Mouse (Mus musculus) stomach, embryonic 16.5 days (tissue): ENCODE data around the gene Fkbp5. TPM values are rescaled to one million over a fixed set of nuclear protein-coding genes. Genes with fewer than 3 reads are reported as not detected.
"Not testable (repeated sequence)": the region's sequence is repeated elsewhere in the genome, so short reads cannot be mapped to it uniquely, and the experiment has no call there.

Source experiments
- ATAC-seq: fragments of 200-750 bp; cut with Nextera tagmentation; 2 replicates; pipeline ENCODE4 v1.8.0; 2017; ENCODE audit warnings: moderate number of reproducible peaks, moderate TSS enrichment; ENCODE audit not compliant: insufficient read depth, low FRiP score
- H3K27ac ChIP-seq: fragments of 300-500 bp; sonication (generic); 2 replicates; pipeline ENCODE4 v1.5.1; 2014; ENCODE audit warnings: low read length
- H3K27me3 ChIP-seq: fragments of 300-500 bp; sonication (generic); 2 replicates; pipeline ENCODE4 v1.6.1; 2014; ENCODE audit warnings: low read length, control low read depth, mixed read lengths; ENCODE audit not compliant: control insufficient read depth, insufficient read depth
- H3K36me3 ChIP-seq: fragments of 300-500 bp; sonication (generic); 2 replicates; pipeline ENCODE4 v1.6.1; 2014; ENCODE audit warnings: low read length; ENCODE audit not compliant: control insufficient read depth, insufficient read depth
- H3K4me1 ChIP-seq: fragments of 300-500 bp; sonication (generic); 2 replicates; pipeline ENCODE4 v1.6.1; 2014; ENCODE audit warnings: low read length, control low read depth, mixed read lengths; ENCODE audit not compliant: control insufficient read depth, insufficient read depth
- H3K4me2 ChIP-seq: fragments of 300-500 bp; sonication (generic); 2 replicates; pipeline ENCODE4 v1.6.1; 2014; ENCODE audit warnings: low read depth, low read length, mixed read lengths
- H3K4me3 ChIP-seq: fragments of 300-500 bp; sonication (generic); replicated peaks from 2 replicates; pipeline ENCODE4 v1.5.1; 2014; ENCODE audit warnings: mild to moderate bottlenecking, low read length
- H3K9ac ChIP-seq: fragments of 300-500 bp; sonication (generic); 2 replicates; pipeline ENCODE4 v1.6.1; 2014; ENCODE audit warnings: low read length
- H3K9me3 ChIP-seq: fragments of 300-500 bp; sonication (generic); replicated peaks from 2 replicates; pipeline ENCODE4 v1.6.1; 2016; ENCODE audit warnings: low read length, control low read depth; ENCODE audit not compliant: control insufficient read depth
- WGBS: fragments of 180-500 bp; shearing (Covaris S2); extraction: QIAGEN DNeasy Blood & Tissue Kit; methylation state at CpG from one replicate; pipeline ENCODE4 v1.1.7; 2014; 5-methylcytosine and 5-hydroxymethylcytosine counted together
- polyA plus RNA-seq: library from polyadenylated mRNA; unstranded; fragments of >200 nt; fragmentation: Nextera tagmentation; extraction: Ambion mirVana; gene quantifications from 2 replicates; pipeline ENCODE4 v1.2.1, GENCODE M21; 2015

The Fkbp5 gene
- polyA plus RNA-seq, 1 experiment from 2014 or later, result 27.1 TPM

DNA sequence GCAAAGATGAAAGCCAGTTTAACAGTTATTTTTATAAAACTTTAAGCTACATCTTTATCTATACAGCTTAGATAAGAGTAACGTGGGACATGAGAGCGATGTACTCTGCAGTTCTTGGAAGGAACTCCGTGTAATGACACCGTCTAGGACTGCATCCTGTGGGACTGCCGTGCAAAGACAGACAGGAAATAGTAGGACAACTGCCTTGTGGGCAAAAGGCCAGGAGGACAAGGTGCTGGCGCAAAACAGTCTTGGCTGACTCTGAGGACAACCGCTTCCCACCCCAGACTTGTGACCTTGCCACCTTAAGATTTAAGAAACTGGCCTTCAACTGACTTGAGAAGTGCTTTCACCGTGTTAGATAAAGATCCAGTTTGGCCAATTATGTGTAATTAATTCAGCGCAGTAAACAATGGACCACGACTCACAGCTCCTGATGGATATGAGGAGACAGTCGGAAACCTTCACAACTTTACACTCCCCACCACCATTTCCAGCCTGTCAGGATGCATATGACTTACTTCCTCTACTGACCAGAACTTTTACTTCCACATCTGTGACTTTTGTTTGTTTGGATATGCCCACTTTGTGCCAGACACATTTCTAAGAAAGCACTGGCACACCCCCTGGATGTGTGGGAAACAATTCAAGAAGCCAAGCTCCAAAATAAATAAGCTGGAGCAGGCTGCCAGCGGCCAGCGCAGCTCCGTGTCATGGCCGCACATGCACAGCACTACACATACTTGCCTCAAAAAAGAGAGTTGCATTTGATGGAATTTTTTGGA, 88.7 kb downstream of the Fkbp5 start:
- Histone ChIP-seq H3K4me1 (peaks cover 6% of the 10 kb centered on the region; the same call in 1 of the 2 replicates), H3K9ac (no peak overlapping the region), H3K9me3 (no peaks in the 10 kb centered on the region), H3K36me3 (no peaks in the 10 kb centered on the region), H3K27ac (no peak overlapping the region), H3K4me3 (no peak overlapping the region), H3K4me2 (no peak overlapping the region), H3K27me3 (no peaks in the 10 kb centered on the region)
- WGBS, result 61% methylated on average over 15 of the region's 15 CpGs
- no peak for ATAC-seq

DNA sequence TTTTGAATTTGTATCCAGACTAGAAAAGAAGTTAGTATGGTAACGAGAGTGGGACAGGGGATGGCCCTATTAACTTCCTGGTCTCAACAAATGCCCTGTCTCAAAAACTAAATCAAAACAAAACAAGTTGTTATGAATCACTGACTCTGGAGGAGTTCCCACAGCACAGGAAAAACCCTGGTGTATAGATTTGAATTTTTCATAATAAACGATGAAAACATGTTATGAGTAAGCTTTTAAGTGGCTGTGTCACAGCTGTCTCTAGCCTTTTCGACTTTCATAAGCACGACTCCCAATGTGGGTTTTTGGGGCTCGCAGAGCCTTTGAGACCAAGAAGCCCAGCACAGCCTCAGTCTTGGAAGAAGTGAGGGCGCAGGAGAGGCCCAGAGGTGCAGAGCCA, 89.7 kb downstream of the Fkbp5 start:
- H3K27ac ChIP-seq, result no peak overlapping the region
- no peak for ATAC-seq
- peaks cover 6% of the 10 kb centered on the region; the same call in 1 of the 2 replicates for H3K4me1 ChIP-seq
- WGBS, result 71% methylated on average over 6 of the region's 6 CpGs
- no peak overlapping the region for H3K4me2 ChIP-seq
- H3K9ac ChIP-seq, result no peak overlapping the region
- H3K36me3 ChIP-seq, result no peaks in the 10 kb centered on the region
- no peak overlapping the region for H3K4me3 ChIP-seq
- H3K27me3 ChIP-seq, result no peaks in the 10 kb centered on the region
- no peaks in the 10 kb centered on the region for H3K9me3 ChIP-seq

DNA sequence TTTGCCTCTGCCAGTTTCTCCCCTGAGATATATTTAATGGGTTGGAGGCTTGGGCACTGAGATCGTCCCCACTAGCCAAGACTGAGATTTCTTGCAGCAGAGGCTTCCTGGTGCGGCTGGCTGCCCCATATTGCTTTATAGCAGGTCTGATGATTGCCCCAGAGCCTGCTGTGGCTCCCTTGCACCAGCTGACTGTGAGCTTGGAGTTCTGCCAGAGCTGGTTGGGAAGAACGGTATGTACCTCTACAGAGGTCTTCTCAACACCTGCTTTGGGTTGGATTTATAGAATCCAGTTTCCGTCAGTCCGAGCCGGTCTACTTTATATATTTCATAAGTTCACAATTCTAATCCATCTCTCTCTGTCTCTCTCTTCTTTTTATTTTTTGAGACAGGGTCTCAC, 93.0 kb downstream of the Fkbp5 start:
- Histone ChIP-seq H3K27ac (no peak overlapping the region), H3K9ac (no peak overlapping the region), H3K9me3 (no peaks in the 10 kb centered on the region), H3K36me3 (no peaks in the 10 kb centered on the region), H3K4me3 (no peak overlapping the region), H3K4me1 (peaks cover 19% of the 10 kb centered on the region), H3K27me3 (no peaks in the 10 kb centered on the region), H3K4me2 (no peak overlapping the region)
- 73% methylated on average over 6 of the region's 6 CpGs for WGBS
- no peak for ATAC-seq

DNA sequence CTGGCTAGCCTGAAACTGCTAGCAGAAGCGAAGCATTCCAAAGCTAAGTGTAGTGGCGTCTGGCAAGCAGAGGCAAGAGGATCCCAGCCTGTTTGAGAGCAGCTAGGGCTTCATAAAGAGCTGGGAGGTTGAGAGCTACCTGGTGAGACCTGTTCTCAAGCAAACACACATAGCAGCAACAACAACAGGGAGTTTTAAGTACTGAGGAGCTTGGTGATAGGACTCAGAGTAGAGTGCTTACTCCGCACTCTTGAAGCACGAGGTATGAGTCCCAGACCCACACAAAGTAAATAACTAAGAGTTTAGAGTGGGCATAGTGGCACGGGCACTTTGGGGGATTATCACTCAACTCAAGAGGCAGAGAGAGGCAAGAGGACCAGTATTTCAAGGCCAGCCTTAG, 96.3 kb downstream of the Fkbp5 start:
- Histone ChIP-seq H3K27me3 (no peaks in the 10 kb centered on the region), H3K4me3 (no peak overlapping the region), H3K9me3 (no peaks in the 10 kb centered on the region), H3K4me2 (no peak overlapping the region; the same call in 1 of the 2 replicates), H3K36me3 (no peaks in the 10 kb centered on the region), H3K4me1 (peaks cover 26% of the 10 kb centered on the region), H3K27ac (peak overlapping the region; percentile 87), H3K9ac (peak overlapping the region; percentile 29; the same call in 1 of the 2 replicates)
- no peak for ATAC-seq
- 72% methylated on average over 5 of the region's 5 CpGs for WGBS

DNA sequence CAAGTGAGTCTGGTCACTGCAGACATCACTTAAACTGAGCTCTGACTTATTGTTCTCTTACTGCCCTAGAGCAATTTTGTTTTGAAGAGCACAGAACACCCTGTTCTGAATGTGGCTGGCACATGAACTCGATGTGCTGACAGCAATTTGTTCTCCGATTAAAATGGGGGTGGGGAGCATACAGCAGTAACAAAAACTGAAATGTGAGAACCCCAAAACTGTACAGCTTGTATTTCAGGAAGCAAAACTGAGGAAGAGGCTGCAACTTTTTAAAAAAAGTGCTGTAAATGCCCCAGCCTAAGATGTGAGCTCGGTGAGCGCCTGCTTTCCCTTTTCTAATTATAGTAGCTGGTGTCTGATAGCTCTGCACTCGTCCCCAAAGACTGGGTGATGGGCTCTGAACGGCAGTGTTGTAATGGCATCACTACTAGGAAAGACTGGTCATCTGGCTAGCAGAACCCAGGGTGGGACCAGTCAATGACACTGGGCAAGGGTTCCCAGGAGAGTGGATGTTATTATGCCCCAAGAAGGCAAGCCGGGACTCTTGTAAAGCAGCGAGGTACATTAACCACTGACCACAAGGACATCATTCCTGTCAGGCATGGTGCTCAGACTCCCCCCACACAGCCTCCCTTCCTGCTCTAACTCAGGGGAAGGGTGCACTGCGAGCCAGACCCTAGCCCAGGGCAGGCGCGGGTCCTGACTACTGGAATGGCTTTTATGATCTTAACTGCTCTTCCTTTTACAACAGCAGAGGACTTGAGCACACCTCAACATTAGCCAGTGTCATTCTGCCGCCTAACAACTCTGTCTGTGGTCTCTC, 96.9 kb downstream of the Fkbp5 start:
- WGBS, result 49% methylated on average over 12 of the region's 12 CpGs
- Histone ChIP-seq H3K4me1 (peaks cover 26% of the 10 kb centered on the region), H3K27ac (peak overlapping the region; percentile 87), H3K4me2 (no peak overlapping the region; the same call in 1 of the 2 replicates), H3K9ac (peak overlapping the region; percentile 29), H3K27me3 (no peaks in the 10 kb centered on the region), H3K4me3 (no peak overlapping the region), H3K36me3 (no peaks in the 10 kb centered on the region), H3K9me3 (no peaks in the 10 kb centered on the region)
- ATAC-seq, result no peak

DNA sequence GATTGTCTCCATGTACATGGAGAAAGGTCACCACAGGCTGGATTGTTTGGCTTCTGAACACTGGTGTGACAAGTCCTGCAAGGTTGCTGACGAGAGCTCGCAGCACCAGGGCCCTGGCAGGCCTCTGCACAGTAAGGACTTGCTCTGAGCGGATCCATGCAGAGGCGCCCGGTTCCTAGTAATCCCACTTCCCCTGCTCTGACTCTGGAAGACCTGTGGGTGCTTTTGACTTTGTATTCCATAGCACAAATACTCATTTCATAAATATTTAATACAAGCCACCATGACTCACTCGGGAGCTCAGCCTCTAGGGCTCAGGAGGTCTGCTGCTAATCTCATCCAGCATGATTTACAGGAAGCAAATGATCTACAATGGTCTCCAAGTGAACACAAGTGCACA, 97.7 kb downstream of the Fkbp5 start:
- no peaks in the 10 kb centered on the region for H3K27me3 ChIP-seq

DNA sequence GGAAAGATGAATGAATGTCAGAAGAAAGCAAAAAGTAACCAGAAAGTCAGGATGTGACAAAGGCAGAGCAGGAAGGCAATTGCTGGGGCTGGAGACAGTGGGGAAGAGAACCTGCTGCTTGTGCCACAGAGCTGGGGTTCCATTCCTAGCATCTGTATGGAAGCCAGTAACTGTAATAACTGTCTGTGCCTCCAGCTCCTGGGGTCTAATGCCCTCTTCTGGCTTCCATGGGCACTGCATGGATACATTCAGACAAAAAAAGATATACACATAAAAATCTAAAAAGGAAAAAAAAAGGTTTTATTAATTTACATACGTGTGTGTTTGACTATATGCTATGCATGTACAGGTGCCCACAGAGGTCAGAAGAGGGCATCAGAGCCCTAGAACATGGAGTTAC, 98.4 kb downstream of the Fkbp5 start:
- WGBS, result 81% methylated on average over 1 of the region's 1 CpGs

More for the DNA sequence above, 97.7 kb downstream of the Fkbp5 start:
- no peak overlapping the region for H3K9ac ChIP-seq
- peak overlapping the region; percentile 87 for H3K27ac ChIP-seq
- ATAC-seq, result peak; percentile 83
- H3K4me3 ChIP-seq, result no peak overlapping the region
- peaks cover 26% of the 10 kb centered on the region for H3K4me1 ChIP-seq
- no peaks in the 10 kb centered on the region for H3K36me3 ChIP-seq
- no peaks in the 10 kb centered on the region for H3K9me3 ChIP-seq
- H3K4me2 ChIP-seq, result no peak overlapping the region; the same call in 1 of the 2 replicates
- WGBS, result 42% methylated on average over 6 of the region's 6 CpGs

DNA sequence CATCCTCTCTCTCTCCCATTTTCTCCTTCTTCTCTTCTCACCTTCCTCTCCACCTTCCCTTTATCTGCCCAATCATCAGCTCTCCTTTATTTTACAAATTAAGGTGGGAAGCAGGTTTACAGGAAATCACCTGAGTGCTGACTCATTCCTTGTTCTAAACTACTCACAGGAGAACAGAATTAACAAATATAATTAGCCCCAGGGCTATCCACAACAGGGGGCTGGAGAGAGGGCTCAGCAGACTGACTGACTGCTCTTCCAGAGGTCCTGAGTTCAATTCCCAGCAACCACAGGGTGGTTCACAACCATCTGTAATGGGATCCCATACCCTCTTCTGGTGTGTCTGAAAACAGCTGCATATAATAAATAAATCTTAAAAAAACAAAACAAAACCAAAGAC, 98.8 kb downstream of the Fkbp5 start:
- peaks cover 26% of the 10 kb centered on the region for H3K4me1 ChIP-seq

More for the DNA sequence above, 98.4 kb downstream of the Fkbp5 start:
- ATAC-seq, result no peak
- Histone ChIP-seq H3K4me1 (peaks cover 26% of the 10 kb centered on the region), H3K9ac (no peak overlapping the region), H3K27me3 (no peaks in the 10 kb centered on the region), H3K4me2 (no peak overlapping the region), H3K4me3 (no peak overlapping the region), H3K27ac (peak overlapping the region; percentile 87), H3K36me3 (no peaks in the 10 kb centered on the region), H3K9me3 (no peaks in the 10 kb centered on the region)

DNA sequence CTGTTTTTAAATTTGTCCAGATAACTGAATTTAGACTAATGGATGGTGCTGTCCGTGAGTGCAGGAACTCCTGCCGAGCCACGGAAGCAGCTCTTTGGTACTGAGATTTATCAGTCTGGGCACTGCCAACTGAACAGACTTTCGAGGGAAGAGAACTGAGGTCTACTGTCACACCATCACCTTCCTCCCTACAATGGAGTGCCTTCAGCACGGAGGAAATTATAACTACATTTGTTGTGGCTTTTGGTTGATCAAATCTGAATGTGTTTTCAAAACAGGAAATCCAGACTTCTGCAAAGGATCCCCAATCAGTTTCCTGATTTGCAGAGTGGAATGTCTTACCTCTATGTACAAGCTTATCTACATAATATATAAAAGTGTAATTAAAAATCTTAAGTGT, 99.6 kb downstream of the Fkbp5 start:
- ATAC-seq, result no peak
- no peak overlapping the region for H3K27ac ChIP-seq
- H3K4me2 ChIP-seq, result no peak overlapping the region
- no peaks in the 10 kb centered on the region for H3K27me3 ChIP-seq
- H3K4me3 ChIP-seq, result no peak overlapping the region
- no peak overlapping the region for H3K9ac ChIP-seq
- no peaks in the 10 kb centered on the region for H3K9me3 ChIP-seq
- WGBS, result 81% methylated on average over 5 of the region's 5 CpGs
- H3K36me3 ChIP-seq, result no peaks in the 10 kb centered on the region
- peaks cover 26% of the 10 kb centered on the region for H3K4me1 ChIP-seq

More for the DNA sequence above, 98.8 kb downstream of the Fkbp5 start:
- not testable (repeated sequence) for H3K27ac ChIP-seq, ATAC-seq, H3K4me2 ChIP-seq, H3K9ac ChIP-seq, H3K9me3 ChIP-seq, H3K27me3 ChIP-seq, H3K4me3 ChIP-seq, H3K36me3 ChIP-seq
